Mouse (Mus musculus) gastrocnemius, postnatal 4 days (tissue): ENCODE data around the gene Slc4a11. TPM values are rescaled to one million over a fixed set of nuclear protein-coding genes. Genes with fewer than 3 reads are reported as not detected.

Experiments used
- DNase-seq, 2 experiments: peaks; one replicate each; pipeline ENCODE4 v3.0.0; 2021 to 2022; ENCODE audit warnings: low spot score in 2 of 2, mixed read lengths in 2 of 2
- long read RNA-seq, 2 experiments: library from polyadenylated mRNA; stranded (forward); transcript quantifications; one replicate each; pipeline ENCODE4 v2.0.0; 2021
- total RNA-seq, 2 experiments: library from RNA; stranded (reverse); gene quantifications; 2 replicates each; pipeline ENCODE4 v1.2.3; 2021

Gene Slc4a11
- under 1 TPM; 0.23 to 0.32 TPM for total RNA-seq
- long read RNA-seq, experiment 1, partial matches to known transcripts, result 0 of 2 reads
- long read RNA-seq, experiment 1, other reads (novel, unspliced or antisense), result 2 of 2 reads
- long read RNA-seq, experiment 2, partial matches to known transcripts, result 1 of 4 reads
- long read RNA-seq, experiment 2, other reads (novel, unspliced or antisense), result 2 of 4 reads

DNA sequence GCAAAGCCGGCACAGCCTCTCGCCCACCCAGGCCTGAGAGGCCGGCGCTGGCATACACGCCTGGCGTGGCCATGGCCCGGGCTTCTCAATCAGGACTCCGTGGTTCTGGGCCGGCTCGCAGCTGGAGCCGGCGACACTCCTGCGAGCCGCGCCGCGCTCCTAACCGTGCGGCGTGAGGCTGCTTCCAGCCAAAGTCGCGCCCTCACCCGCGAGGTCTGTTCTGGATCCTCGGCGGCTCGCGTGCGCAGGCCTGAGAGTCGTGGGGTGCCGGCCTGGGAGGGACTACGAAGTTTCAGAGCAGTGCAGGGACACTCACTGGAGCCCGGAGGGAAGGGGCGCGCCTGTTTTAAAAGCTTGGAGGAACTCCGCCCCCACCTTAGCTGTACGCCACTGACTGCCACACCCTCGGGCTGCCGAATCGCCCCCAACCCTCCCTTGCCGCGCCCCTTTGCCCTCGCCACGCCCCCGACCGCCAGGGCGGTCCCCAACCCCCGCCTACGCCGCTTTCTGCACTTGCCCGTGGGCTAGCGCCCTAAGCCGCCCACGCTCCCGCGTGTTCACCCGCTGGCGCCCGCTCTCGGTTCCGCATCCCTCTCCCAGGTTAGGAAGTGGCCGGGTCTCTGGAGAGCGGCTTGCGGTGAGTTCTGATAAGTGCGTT, at the start of gene Slc4a11:
Slc4a11 (minus strand) TSS at position 367 of the 658 bp plus-strand sequence.
- peak; percentile 35 to 45 for DNase-seq

DNA sequence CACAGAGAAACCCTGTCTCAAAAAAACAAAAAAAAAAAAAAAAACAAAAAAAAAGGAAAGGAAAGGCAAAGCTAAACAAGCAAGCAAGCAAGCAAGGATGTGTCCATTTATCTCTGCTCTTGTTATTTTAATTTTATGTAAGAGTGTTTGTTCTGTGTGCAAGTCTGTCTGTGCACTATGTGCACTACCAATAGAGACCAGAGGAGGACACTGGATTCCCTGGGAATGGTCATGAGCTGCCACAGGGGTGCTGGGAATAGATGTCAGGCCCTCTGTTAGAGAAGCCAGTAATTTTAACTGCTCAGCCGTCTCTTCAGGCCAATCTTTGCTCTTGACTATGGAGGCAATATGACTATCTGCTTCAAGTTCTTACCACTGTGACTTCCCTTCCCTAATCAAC, 46.3 kb upstream of the Slc4a11 start:
- no peak for DNase-seq

DNA sequence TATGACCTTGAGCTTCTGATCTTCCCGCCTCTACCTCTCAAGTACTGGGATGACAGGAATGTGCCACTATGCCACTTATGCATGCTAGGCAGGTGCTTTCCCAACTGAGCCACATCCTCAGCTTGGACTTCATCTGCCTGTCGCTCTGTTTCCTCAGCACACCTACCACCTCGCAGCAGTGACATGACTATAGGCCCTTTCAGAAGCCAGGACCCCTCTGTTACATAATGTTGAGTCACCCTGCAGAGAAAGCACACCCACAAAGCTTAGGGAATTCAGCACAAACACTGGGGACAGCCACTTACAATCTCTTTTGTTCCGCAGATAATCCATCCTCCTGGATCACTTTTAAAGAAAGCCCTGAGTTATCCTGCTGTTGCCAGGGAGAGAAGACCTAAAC, 42.8 kb upstream of the Slc4a11 start:
- DNase-seq, result no peak

DNA sequence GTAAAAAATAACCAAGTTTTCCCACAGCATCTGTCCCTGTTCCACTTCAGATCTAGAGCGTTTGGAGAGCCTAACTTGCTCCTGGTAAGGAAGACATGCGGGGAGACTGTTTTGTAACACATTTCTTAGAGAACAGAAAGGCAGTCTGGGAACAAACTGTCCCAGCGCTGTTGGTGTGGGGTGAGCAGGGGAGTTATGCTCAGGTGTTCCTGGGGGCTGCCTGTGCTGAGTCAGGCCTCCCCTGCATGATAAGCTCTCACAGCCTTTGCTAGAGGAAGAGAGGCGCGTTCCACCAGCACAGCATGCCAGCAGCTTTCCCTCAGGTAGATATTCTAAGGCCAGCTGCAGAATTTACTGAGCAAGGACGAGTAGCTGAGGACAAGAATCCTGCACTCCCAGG, 40.7 kb upstream of the Slc4a11 start:
- DNase-seq, result no peak

DNA sequence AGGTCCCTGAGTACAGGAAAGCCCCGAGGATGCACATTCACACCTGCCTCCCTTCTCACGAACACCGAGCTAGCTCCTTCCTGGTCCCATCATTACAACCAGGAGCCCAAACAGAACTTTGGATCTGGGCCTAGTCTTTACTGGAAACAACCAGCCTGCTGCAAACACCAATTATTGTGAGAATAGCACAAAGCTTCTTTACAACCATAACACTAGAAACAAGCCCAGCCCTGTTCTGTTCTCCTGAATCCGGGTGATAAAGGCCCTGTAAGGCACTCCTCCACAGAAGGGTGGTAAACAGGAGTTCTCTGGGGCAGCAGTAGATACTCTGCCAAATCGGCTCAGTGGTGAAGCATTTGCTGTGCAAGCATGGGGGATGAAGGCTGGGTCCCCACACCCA, 38.0 kb upstream of the Slc4a11 start:
- no peak for DNase-seq

DNA sequence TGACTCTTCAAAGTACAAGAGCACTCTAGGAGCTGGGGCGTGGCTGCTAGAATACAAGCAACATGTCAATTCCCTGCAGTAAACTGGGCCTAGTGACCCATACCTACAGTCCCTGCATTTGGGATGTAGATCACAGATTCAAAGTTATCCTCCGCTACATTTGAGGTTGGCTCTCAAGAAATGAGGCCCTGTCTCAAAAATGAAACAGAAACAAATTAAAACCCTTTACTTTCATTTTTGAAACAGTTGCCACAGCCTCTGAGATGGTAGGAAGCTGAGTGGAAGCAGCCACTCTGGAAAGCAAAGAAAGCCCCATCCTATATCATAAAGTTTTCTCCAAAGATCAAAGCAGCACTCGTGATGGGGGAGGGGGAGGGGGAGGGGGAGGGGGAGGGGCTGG, 36.1 kb upstream of the Slc4a11 start:
- no peak for DNase-seq

DNA sequence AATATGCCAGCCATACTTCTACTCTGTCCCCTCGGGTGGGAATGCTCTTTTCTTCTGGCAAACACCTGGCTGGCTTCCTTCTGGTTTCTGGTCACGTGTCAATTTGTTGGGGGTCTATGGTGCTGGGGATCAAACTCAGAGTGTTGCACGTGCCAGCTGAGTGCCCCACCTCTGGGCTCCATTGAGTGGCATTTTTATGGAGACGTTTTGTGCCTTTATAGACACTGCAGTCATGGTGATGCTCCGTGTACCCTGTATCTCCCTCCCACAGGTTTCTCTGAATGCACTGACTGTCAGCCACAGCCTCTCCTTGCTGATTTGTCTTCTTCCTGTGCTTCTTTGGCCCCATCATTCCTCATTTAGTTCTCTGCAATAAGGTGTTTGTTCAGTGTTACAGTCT, 34.5 kb upstream of the Slc4a11 start:
- no peak for DNase-seq

DNA sequence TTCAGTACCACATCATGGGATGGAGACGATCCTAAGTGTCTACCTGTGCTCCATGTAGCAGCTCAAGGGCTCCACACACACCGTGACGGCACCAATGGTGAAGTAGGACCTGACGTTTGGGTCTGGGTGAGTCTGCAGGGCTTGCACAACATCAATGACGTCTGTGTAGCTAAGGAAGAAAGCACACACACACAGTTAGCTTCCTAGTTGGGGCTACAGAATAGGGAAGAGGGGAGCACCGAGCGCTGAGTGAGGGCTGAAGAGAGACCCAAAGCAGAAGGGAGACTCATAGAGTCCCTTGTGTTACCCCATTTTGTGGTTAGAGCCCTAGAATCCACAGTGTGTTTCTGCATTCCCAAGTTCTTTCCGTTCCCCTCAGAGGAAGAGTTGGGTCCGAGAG, 33.4 kb upstream of the Slc4a11 start:
- DNase-seq, result no peak

DNA sequence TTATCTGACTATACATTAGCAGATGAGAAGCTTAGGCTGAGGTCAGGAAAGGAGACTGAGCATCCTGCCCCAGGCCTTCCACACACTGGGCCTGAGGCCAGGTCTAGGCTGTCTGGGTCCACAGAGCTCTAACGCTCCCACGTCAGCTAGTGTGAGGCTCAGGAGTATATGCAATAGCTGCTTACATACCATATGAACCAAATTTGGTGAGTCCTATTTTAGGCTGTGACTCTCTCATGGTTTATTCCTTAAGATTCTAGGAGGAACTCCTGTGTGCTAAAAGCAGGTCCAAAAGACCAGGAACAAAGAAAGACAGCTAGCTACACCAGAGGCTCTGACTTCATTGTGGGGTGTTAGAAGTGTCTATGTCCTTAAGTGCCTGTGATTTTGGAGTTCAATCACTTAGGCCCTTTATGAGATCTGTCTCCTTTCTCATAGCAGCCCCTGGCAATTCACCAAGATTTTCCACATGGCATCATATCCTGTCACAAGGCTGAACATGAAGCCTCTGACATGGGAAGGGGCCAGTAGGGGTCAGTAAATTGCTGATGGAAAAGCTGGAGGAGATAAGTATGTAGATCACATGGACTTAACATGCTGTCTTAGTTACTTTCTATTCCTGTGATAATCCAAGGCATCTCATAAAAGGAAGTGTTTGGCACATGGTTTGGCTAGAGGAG, 31.7 kb upstream of the Slc4a11 start:
- DNase-seq, result no peak

DNA sequence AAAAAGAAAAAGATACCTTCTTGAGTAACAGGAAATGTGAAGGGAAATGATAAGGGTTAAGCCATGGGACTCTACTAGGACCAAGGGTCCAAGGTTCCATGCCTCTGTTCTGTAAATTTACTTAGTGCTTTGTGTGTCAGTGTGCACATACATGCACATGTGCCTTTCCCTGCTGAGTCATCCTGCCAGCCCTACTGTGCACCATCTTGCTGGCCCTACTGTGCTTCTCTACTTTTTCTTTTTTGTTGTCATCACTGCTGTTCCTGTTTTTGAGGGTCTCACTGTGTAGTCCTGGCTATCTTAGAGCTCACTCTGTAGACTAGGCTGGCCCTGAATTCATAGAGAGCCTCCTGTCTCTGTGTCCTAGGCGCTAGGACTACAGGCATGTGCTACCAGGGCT, 30.4 kb upstream of the Slc4a11 start:
- no peak for DNase-seq

DNA sequence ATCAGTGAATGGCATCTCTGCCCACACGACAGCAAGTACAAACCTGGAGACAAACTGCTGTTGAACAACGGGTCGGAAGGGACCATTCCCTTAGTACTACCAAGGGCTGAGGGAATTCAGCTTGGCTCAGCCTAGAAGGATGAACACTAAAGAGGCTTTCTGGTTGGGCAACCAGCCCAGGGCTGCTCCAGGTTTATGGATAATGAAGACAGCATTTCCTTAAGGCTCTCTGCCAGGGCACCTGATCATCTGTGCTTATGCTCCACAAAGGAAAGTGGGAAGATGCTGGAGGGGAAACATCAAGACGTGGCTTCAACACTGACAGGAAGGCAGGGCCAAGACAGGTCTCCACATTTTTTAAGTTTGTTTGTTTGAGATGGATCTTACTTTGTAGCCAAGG, 27.1 kb upstream of the Slc4a11 start:
- no peak for DNase-seq

DNA sequence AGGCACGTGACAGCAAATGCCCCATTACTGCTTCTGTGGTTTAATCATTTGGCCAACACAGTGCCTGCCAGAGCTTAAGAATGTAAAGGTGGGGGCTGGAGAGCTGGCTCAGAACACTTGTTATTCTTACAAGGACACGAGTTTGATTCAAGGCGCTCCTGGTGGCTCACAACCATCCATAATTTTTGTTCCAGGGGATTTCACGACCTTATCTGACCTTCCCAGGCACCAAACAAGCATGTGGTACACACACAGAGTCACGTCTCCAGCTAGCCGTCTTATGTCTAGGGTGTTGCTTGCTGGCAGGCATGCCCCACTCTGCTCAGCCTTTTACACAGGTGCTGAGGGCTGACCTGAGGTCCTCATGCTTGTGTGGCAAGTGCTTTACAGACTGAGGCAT, 20.6 kb upstream of the Slc4a11 start:
- DNase-seq, result no peak

DNA sequence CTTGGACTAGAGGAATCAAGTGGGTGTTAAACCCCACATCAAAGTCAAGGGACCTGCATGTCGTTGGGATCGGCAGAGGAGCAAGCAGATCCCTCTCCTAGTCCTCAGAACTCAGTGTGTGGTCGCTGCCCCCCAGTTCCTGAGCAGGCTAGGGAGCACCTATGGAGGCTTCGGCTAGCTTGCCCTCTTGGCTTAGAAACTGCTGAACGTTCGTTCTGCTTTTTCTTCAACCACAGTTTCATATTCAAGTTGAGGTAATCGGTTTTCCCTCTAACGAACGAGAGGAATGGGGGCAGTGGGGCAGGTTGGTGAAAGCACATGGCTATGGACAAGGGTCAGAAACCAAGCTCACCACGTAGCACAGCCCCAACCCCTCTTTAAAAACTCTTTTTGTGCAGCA, 9.7 kb upstream of the Slc4a11 start:
- DNase-seq, result no peak

DNA sequence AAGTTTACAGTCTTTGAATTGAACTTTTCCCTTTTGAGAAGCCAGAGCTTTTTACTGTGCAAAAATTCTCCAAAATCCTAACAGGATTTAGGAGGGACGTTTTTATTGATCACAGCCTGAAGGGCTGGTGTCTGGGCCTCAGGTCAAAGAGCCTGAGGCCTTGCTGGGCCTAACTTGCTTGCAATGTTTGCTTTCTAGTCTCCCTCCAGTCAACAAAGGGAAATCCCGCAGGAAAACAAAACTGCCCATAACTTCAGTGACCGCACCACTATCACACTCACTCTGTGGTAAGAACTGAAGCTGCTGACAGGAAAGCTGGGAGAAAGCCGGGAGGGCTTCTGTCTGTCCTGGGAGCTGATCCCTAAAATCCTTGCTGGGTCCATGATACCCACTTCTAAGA, 9.3 kb upstream of the Slc4a11 start:
- no peak for DNase-seq

DNA sequence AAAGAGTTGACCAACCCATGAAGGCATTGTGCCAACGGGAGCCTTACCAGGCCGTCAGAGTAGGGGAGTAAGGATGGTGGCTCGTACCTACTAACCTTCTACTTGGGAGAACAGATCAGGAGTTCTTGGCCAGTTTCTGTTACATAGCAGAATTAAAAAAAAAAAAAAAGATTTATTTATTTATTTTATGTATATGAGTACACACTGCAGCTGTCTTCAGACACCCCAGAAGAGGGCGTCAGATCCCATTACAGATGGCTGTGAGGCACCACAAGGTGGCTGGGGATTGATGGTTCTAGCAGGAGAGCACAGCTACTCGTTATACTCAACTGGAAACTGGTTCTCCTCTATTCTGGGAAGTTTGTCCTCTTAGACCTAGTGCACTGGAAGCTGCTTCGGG, 7.9 kb upstream of the Slc4a11 start:
- no peak for DNase-seq

DNA sequence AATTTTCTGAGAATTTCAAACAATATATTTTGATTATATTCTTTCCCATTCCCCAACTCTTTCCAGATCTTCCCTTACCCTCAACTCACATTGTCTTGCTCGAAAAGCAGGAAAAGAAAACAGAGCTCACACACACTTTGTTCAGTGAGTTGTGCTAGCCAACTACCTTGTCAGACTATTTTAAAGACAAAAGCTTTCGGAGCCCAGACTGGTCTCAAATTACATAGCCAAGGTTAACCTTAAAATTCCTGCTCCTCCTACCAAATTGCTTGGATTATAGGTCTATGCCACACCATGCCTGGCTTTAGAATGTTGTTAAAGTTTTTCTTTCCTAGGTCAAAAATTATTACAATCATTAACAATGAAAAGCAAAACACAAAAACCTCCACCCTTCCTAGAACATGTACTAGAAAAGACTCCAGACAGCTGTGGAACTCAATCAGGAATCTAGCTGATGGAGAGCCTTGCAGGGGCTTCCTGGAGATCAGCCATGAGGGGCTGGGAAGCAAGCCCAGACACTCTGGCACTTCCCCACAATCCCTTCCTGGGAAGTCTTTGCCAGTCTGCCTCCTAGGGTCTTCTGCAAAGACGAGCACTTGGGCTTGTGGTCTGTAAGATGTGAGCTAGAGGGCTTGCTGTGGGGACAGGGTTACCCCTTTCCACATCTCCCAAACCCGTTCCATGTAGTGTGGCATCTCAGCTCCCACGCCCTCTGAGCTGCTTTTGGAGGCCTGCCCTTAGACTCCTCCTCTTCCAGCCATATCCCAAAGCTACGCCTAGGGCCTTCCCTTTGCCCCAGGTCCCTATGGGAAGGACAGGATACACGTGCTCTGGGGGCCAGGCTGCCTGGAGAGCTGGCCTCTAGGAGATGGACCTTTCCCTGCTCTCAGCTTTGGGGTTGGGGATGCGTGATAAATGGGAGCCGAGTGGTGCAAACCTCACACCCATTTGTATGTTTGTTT, 7.0 kb upstream of the Slc4a11 start:
- no peak for DNase-seq

DNA sequence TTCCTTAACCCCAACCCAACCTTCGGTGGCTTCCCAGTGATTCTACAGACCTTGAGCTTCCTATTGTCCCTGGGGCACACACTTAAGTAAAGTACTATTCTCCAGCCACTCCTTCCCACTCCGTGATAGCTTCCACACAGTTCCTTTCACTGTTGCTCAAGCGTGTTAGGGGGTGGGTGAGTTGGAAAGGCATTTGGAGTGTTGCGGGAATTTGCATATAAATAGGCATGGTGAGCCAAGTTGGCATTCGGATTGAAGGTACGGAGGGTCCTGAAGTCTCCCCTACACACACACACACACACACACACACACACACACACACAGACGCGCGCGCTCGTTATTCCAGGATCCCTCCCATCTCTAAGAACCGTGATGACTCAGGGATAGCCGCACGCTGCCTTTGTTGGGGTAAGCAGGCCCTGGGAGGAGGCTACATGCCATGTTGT, 525 bp upstream of the Slc4a11 start:
- no peak for DNase-seq

DNA sequence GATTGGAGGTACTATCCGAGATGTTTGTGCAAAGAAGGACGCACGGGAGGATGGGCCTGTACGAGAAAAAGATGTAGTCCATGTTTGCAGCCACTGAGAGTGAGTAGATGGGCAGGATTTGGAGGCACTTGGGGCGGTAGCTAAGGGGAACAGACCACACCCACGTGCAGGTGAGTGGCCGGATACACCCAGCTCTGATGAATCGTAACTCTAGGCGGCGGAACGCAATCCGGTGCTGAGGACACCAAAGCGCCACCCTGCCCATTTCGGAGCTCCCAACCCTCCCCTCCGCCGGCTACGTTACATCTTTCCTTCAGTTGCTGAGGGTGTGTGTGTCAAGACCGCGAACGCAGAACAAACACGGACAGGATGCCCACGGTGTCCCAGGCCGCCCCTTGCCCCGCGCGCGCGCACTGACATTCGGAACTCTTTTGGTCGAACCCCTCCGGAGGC, 593 bp downstream of the Slc4a11 start:
- DNase-seq, result no peak

DNA sequence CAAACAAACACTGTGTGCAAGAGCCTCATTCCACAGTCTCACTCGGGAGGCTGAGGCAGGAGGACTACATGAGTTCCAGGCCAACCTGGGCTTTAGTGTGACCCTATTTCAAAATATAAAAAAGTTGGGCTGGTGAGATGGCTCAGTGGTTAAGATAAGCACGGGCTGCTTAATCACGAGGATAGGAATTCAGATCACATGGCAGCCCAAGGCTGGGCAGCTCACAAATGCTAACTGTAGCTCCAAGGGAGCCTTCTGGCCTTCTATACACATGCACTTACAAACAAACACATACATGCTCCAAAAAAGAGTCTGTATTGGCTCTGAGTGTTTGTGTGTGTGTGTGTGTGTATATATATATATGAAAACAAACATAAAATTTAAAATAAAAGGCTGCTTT, 3.8 kb downstream of the Slc4a11 start:
- DNase-seq, result no peak

DNA sequence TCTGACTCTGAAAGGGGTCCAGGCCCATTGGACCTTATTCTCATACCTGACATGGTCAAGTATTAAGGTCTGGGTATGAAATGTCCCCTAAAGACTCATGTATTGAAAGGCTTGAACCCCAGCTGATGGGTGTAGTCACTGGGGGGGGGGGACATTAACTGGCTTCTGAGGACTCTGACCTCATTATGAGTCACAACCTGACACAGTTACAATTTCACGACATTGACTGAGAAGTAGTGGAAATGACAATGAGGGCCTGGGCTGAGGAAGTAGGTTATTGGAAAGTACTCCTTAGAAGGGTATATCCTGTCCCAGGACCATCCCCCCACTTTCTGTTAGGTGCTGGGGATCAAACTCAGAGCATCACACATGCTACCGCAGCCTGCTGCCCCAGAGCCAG, 8.3 kb downstream of the Slc4a11 start:
- no peak for DNase-seq

DNA sequence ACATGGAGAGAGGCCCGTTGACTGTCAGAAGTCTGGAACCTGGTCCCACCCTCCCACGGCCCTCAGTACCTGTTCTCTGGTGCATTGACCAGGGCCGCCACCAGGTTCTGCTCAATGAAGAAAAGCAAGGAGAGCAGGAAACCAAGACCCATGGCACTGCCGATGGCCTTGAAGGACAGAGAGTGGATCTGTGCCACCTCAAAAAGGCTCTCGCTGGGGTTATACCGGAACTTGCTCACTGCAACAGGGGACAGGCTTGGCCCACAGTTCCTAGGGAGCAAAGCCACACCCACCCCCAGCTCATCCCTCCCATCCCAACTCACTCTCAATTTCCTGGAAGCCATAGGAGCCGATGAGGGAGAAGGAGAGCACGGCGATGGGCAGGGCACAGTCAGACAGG, 11.9 kb downstream of the Slc4a11 start:
- no peak for DNase-seq

DNA sequence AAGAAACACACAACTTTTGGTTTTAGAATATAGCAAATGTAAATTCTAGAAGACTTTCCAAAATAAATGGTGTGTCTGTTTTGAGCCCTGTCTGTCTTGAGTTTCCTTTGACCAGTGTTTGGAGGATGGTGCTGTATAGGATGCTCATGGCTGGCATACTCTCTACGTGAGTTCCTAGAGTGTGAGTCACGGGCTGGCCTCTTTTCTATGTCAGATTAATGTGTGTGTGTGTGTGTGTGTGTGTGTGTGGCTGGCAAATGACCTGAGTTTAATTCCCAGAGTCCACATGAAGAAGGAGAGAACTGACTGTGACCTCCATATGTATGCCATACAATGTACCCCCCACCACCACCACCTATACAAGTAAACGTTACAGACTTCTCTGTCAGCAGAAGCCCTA, 15.8 kb downstream of the Slc4a11 start:
- no peak for DNase-seq
